Mouse (Mus musculus) left cerebral cortex, postnatal 25 days (tissue): Measurements from ENCODE around the gene Tpt1. TPM values are rescaled to one million over a fixed set of nuclear protein-coding genes. Genes with fewer than 3 reads are reported as not detected.
"Not testable (repeated sequence)": the region's sequence is repeated elsewhere in the genome, so short reads cannot be mapped to it uniquely, and the experiment has no call there.

ENCODE experiments used
- DNase-seq, 2 experiments: peaks; one replicate each; pipeline ENCODE4 v3.0.0; 2022; ENCODE audit warnings: low spot score in 2 of 2, mixed read lengths in 1 of 2
- intact Hi-C: fragments of 180-260 bp; cut with DNase I; formaldehyde crosslinking; loops from one replicate; pipeline ENCODE4 v1.15.1; 2025
- total RNA-seq, 2 experiments: library from RNA; stranded (reverse); gene quantifications; 2 replicates each; pipeline ENCODE4 v1.2.3; 2021

Gene Tpt1
- total RNA-seq, 2 experiments from 2014 or later: 1,037 to 1,046 TPM

DNA sequence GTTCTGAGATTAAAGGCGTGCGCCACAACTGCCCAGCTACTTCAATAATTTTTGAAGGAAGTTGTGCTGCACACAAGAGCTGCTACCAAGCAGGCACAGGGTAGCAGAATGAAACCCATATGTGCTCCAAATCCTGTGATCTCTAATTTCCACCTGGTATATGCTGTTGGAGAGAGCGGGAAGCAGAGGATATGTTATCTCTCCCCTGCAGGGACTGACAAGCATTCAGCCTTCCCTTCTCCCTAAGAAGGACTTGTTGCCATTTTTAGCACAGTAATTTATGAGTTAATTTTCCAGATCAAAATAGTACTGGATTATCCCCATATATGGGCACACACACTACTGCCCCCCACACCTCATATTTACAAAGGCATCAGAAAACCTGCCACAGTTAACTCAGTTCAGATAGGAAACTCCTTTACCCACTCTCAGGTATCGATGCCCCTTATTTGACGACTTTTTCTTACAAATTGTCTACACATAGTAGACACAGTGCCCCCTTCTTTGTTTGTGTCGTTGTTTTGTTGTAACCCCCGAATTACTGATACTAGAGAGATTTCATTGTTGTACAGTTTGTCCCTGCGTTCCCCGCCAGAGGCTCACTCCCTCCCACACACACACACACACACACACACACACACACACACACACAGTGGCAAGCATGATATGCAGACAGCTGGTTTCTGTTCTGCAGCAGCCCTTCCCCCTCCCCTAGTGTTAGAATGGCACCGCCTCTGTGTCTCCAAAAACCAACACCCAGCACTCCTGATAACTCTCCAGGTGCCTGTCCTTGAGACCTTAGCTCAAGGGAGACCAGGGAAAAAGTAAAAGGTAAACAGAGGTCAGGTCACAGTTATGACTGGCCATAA lies 7.6 kb upstream of the Tpt1 start:
- intact Hi-C loops: no loop called here
- no peak for DNase-seq

- DNase-seq: not testable (repeated sequence)
- intact Hi-C loops: loop anchor here (10.0 kb wide), 1 partner anchor 573 kb away; the partner anchor contains the start of gene Tsc22d1
Measured at GRCm38 (mm10) chr14:75841758-75842157, 3.1 kb upstream of the Tpt1 start.

DNA sequence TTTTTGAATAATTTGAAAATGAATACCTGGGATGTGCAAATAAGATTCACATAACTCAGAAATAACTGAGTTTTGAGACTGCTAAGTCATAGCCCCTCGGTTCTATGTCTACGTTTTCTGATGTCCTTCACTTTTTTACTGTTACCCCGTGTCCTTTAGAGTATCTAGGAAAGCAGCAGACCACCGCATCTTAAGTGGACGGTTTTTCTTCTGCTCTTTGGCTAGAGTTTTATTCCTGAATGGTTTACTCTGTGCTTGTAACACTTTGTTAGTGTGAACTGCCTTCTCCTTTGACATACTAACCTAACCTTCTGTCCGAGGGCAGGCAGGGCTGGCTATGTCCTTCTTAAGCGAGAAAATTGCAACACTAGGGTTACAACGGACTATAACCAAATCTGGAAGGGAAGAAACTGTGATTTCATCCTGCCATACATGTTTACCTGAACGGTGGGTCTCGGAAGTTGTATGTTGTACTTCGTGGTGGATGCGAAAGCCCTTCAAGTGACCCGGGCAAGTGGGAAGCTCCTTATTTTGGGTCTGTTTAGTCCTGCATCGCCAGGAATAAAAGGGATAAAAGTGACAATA lies 690 bp upstream of the Tpt1 start:
- no peak for DNase-seq
- intact Hi-C loops: loop anchor here (10.0 kb wide), 1 partner anchor 571 kb away; the partner anchor contains the start of gene Tsc22d1

- peak; percentile 90 for DNase-seq
- intact Hi-C loops: loop anchor here (10.0 kb wide), 1 partner anchor 569 kb away; the partner anchor contains the start of gene Tsc22d1
Measured at GRCm38 (mm10) chr14:75845698-75846115, 814 bp downstream of the Tpt1 start.

GRCm38 (mm10) chr14:75847669-75848068 lies 2.8 kb downstream of the Tpt1 start:
- intact Hi-C loops: loop anchor here (10.0 kb wide), 1 partner anchor 567 kb away; the partner anchor contains the start of gene Tsc22d1
- peak in 1 of 2 experiments; percentile 31 for DNase-seq

GRCm38 (mm10) chr14:75848482-75848881 lies 3.6 kb downstream of the Tpt1 start:
- intact Hi-C loops: loop anchor here (10.0 kb wide), 1 partner anchor 566 kb away; the partner anchor contains the start of gene Tsc22d1
- DNase-seq: no peak

DNA sequence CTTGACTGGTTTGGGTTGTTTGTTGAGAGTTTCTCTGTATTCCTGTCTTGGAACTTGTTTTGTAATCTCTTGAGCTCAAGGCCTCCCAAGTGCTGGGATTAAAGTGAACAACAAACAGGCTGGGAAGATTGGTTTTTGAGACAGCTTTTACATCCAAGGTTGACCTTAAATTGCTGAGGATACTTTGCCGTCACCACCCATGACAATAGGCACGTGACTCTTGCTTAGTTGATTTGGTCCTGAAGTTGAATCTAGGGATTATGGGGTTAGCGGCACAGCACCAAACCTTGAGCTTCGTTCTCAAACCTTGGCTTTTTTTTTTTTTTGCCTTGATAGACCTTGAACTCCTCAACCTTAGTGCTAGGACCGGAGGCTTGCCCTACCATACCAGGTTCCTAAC lies 4.3 kb downstream of the Tpt1 start:
- DNase-seq: no peak
- intact Hi-C loops: loop anchor here (10.0 kb wide), 1 partner anchor 566 kb away; the partner anchor contains the start of gene Tsc22d1

- intact Hi-C loops: loop anchor here (10.0 kb wide), 1 partner anchor 565 kb away; the partner anchor contains the start of gene Tsc22d1
- DNase-seq: peak in 1 of 2 experiments; percentile 91
Measured at GRCm38 (mm10) chr14:75849842-75850568, 5.1 kb downstream of the Tpt1 start.

DNA sequence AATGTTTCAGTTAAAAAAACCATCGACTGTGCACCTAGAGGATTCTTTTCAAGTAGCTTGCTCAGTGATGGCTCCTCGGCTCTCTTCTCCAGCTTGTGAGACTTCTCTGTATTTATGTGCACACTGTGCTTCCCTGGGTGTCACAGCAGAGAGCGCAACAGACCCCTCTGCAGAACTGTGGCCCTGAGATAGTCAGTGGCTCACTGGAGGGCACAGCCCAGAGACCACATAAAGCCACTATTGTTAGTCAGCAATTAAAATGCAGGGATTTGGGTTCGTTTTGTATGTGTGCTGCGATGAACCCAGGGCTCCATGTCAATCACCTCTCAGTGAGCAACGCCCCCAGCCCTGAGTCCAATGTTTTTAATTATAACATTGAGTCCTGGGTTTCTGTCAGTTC lies 5.9 kb downstream of the Tpt1 start:
- intact Hi-C loops: no loop called here

GRCm38 (mm10) chr14:75852016-75852415 lies 7.1 kb downstream of the Tpt1 start:
- intact Hi-C loops: no loop called here
- DNase-seq: no peak

More for the DNA sequence above, 5.9 kb downstream of the Tpt1 start:
- peak in 1 of 2 experiments; percentile 30 for DNase-seq

GRCm38 (mm10) chr14:75855263-75855992 lies 10.5 kb downstream of the Tpt1 start:
- intact Hi-C loops: no loop called here
- peak in 1 of 2 experiments; percentile 71 for DNase-seq

GRCm38 (mm10) chr14:75858181-75858580 lies 13.3 kb downstream of the Tpt1 start:
- intact Hi-C loops: no loop called here
- DNase-seq: no peak

- intact Hi-C loops: no loop called here
- DNase-seq: no peak
Measured at GRCm38 (mm10) chr14:75859619-75860018, 14.7 kb downstream of the Tpt1 start.

GRCm38 (mm10) chr14:75862701-75863100 lies 17.8 kb downstream of the Tpt1 start:
- intact Hi-C loops: no loop called here
- no peak for DNase-seq

DNA sequence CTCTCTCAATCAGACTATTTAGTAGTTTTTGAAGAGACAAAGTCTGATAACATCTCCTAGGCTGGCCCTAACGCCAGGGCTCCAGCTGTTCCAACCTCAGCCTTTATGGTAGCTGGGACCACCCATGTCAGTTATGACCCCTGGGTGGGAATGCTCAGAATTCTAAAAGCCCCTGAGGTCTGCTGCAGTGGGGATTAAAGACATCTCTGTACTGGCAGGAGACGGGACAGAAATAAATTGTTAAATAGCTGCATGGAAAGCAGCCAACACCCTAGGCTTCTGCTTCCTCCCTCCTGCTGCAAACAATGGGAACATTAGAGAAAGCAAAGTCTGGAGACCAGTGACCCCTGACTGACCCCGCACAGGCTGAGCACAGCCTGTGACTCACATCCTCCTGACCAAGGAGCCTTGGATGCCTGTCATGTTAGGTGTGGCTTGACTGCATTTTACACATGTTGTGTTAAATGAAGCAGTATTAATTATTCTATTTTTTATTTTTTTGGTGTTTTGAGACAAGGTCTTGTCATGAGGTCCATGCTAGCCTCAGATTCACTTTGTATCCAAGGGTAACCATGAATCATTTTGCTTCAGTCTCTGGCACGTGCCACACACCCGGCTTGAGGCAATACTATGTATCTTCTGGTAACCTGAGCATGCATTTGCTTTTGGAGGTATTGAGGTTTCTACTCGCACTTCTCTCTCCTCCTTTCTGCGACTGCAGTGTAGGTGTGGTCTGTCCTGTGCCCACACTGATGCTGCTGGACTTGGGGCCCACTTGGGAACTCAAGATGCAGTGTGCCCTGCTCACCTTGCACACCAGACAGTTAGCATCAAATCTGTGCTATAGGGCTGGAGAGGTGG lies 18.9 kb downstream of the Tpt1 start:
- no peak for DNase-seq
- intact Hi-C loops: no loop called here

DNA sequence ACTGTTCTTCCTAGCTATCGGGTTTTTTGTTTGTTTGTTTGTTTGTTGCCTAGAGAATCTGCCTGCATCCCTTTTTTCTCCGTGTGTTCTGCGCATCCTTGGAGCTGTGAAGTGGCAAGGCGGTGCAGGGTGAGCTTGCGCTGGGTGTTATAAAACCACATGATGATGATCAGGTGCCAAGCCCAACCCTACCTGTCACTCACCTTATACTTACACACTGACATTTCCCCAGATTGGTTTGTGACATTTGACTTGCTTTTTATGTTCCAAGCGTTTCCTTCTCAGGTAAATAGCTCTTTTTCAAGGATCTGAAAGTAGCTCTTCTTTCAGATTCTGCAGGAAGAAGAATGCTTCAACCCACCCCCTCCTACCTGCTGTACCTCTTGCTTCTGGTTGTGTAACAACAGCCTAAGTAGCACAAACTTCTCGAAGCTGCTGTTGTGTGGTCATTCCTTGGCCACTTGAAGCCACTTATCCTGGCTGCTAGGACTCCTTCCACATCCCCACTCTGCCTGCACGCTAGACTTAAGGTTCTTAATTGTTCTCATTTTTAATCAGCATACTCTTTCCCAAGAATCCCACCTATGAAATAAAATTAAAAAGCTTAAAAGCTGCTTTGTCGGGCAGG lies 21.9 kb downstream of the Tpt1 start:
- DNase-seq: no peak
- intact Hi-C loops: no loop called here

- DNase-seq, intact Hi-C loops: not testable (repeated sequence)
Measured at GRCm38 (mm10) chr14:75868028-75868427, 23.1 kb downstream of the Tpt1 start.
